Mouse (Mus musculus): ENCODE results near the gene Krtcap2.

- TF ChIP-seq GATA1 (IDR thresholded peaks at IDR 0.05; ENCODE audit: low read length) (no peak), TAL1 (IDR thresholded peaks at IDR 0.05; ENCODE audit: low read length) (no peak)
Observed at GRCm38 (mm10) chr3:89285526-89285925, 39.8 kb downstream of the Krtcap2 start.

Data from erythroblast, embryonic 14.5 days (primary cell).